Mouse (Mus musculus): ENCODE data around the gene Ror1. TPM values are rescaled to one million over a fixed set of nuclear protein-coding genes. Genes with fewer than 3 reads are reported as not detected.

Gene Ror1
- total and polyA plus RNA-seq, 3 experiments = 0.05 TPM; not detected in 2

DNA sequence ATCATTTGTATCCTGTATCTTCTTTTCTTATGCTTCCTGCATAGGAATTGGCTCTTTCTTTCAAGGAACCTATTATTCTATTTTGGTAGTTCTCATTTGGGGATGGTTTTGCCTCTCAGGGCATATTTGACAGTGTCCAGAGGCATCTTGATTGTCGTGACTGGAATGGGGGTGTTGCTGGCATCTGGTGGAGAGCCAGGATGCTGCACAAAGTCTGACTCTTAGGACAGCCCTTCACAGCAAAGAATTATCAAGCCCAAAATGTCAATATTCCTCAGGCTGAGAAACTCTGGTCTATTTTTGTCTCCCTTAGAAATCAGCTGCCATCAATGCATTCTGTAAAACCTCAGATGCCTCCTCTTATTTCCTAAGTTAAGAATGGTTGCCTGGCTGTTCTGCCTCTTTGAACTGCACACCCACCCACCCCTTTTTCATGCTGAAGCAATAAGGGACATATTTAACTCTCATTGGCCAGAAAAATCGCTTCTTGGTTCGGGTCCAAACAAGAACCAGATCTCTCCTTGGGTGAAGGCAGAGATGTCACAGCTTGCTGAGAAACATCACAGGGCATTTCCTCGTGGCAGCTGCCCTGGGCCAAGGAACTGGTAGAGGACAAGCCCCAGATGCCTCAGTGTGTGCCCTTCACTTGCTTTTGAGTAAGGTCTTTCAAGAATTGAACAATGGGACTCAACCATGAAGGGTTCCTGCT, 262.4 kb downstream of the Ror1 start:
- no peak for ATAC-seq (ENCODE audit: extremely low read depth, insufficient number of reproducible peaks, low FRiP score, poor library complexity, severe bottlenecking)
- Histone ChIP-seq H3K9me3 (replicated peaks) (peaks cover 14% of the 10 kb centered on the region), H3K36me3 (replicated peaks) (no peaks in the 10 kb centered on the region), H3K4me1 (ENCODE audit: insufficient read depth, low read depth, low read length) (no peaks in the 10 kb centered on the region), H3K27me3 (ENCODE audit: insufficient read depth, low read length) (no peaks in the 10 kb centered on the region), H3K4me3 (ENCODE audit: low read depth, low read length) (no peak overlapping the region)
- no peak for DNase-seq (ENCODE audit: low spot score)
- TF ChIP-seq CTCF (IDR thresholded peaks at IDR 0.05; ENCODE audit: low read depth, low read length) (no peak), GATA1 (IDR thresholded peaks at IDR 0.05; ENCODE audit: borderline replicate concordance, low read length) (no peak), POLR2AphosphoS5 (IDR thresholded peaks at IDR 0.05; ENCODE audit: insufficient replicate concordance, low read depth, low read length) (no peak), TAL1 (conservative IDR thresholded peaks at IDR 0.05; ENCODE audit: low read depth, low read length) (no peak), GATA2 (IDR thresholded peaks at IDR 0.05; ENCODE audit: borderline replicate concordance, low read depth, low read length) (no peak)

DNA sequence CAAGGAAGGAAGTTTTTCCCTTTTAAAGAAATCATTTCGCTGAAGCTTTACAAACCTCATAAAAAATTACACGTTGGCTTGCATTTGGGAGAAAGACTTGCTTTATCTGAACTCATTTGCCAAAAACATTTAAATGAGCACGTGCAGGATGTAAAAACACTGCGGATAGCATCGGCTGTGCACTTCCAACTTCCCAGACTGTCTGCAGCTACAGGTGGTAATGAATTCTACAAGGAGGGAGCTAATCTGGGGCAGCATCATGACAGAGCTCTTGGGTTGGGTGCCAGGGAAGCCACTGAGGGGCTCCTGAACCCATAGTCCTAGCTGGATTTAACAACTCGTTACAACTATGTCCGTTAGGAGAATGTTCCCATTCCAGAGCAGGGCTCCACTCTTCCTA, 268.1 kb downstream of the Ror1 start:
- Histone ChIP-seq H3K36me3 (replicated peaks) (no peaks in the 10 kb centered on the region), H3K4me3 (ENCODE audit: low read depth, low read length) (no peak overlapping the region), H3K4me1 (ENCODE audit: insufficient read depth, low read depth, low read length) (no peaks in the 10 kb centered on the region), H3K9me3 (replicated peaks) (peaks cover 22% of the 10 kb centered on the region), H3K27me3 (ENCODE audit: insufficient read depth, low read length) (no peaks in the 10 kb centered on the region)
- TF ChIP-seq CTCF (IDR thresholded peaks at IDR 0.05; ENCODE audit: low read depth, low read length) = no peak
- TF ChIP-seq GATA1 (IDR thresholded peaks at IDR 0.05; ENCODE audit: borderline replicate concordance, low read length) = no peak
- TF ChIP-seq POLR2AphosphoS5 (IDR thresholded peaks at IDR 0.05; ENCODE audit: insufficient replicate concordance, low read depth, low read length) = no peak
- TF ChIP-seq GATA2 (IDR thresholded peaks at IDR 0.05; ENCODE audit: borderline replicate concordance, low read depth, low read length) = no peak
- TF ChIP-seq TAL1 (conservative IDR thresholded peaks at IDR 0.05; ENCODE audit: low read depth, low read length) = no peak
- DNase-seq (ENCODE audit: low spot score) (no peak), ATAC-seq (ENCODE audit: extremely low read depth, insufficient number of reproducible peaks, low FRiP score, poor library complexity, severe bottlenecking) (no peak)

DNA sequence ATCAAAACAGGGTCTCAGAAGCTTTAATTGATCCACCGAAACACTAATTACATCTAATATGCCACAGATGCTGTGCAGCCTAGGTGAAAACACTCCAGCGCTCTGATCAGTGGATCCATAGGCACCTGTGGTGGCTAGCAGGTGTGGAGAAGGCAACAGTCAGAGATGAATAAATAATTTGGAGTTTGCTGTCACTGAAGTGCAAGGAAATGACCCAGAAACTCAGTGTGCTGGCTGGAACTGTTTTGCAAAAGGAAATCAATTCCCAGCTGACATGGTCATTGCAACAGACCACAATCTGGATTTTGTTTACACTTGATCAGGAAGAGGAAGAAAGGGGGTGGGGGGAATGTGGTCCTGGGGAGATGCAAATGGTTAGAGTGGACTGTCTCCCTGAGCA, 273.1 kb downstream of the Ror1 start:
- no peak for ATAC-seq (ENCODE audit: extremely low read depth, insufficient number of reproducible peaks, low FRiP score, poor library complexity, severe bottlenecking)
- Histone ChIP-seq H3K9me3 (replicated peaks) (peaks cover 24% of the 10 kb centered on the region), H3K4me1 (ENCODE audit: insufficient read depth, low read depth, low read length) (no peaks in the 10 kb centered on the region), H3K4me3 (ENCODE audit: low read depth, low read length) (no peak overlapping the region), H3K36me3 (replicated peaks) (no peaks in the 10 kb centered on the region), H3K27me3 (ENCODE audit: insufficient read depth, low read length) (no peaks in the 10 kb centered on the region)
- TF ChIP-seq CTCF (IDR thresholded peaks at IDR 0.05; ENCODE audit: low read depth, low read length) (no peak), GATA1 (IDR thresholded peaks at IDR 0.05; ENCODE audit: borderline replicate concordance, low read length) (no peak), TAL1 (conservative IDR thresholded peaks at IDR 0.05; ENCODE audit: low read depth, low read length) (no peak), GATA2 (IDR thresholded peaks at IDR 0.05; ENCODE audit: borderline replicate concordance, low read depth, low read length) (no peak), POLR2AphosphoS5 (IDR thresholded peaks at IDR 0.05; ENCODE audit: insufficient replicate concordance, low read depth, low read length) (no peak)
- no peak for DNase-seq (ENCODE audit: low spot score)

DNA sequence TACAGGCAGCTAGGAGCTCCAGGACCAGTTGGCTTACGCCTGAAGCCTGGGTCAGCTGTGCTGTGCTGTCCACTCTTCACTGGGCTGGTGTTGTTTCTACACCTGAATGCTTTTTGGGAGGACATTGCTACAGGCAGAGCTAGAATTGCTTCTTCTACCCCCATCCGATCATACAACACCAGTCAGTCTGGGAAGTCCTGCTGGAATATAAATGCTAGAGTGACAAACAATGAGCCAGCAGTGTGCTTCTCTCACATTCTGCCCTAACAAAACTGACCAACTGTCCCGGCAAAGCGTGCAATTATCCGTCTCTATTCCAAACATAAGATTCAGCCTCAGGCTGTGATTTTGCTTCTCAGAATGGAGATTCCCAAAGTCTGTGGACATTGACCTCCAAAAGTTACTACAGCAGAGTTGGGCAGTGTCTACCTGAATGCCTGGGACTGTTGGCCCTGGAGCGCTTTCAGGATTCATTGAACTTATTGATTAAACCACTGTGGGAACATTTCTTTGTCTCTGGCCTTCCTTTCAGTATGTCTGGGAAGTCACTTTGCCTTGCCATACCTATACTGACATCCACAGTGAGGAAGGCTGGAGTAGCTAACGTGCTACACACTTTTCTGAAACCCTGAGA, 274.1 kb downstream of the Ror1 start:
- H3K27me3 ChIP-seq (ENCODE audit: insufficient read depth, low read length) = no peaks in the 10 kb centered on the region
- no peaks in the 10 kb centered on the region for H3K4me1 ChIP-seq (ENCODE audit: insufficient read depth, low read depth, low read length)
- TF ChIP-seq GATA1 (IDR thresholded peaks at IDR 0.05; ENCODE audit: borderline replicate concordance, low read length) (no peak), GATA2 (IDR thresholded peaks at IDR 0.05; ENCODE audit: borderline replicate concordance, low read depth, low read length) (no peak), POLR2AphosphoS5 (IDR thresholded peaks at IDR 0.05; ENCODE audit: insufficient replicate concordance, low read depth, low read length) (no peak), TAL1 (conservative IDR thresholded peaks at IDR 0.05; ENCODE audit: low read depth, low read length) (no peak), CTCF (IDR thresholded peaks at IDR 0.05; ENCODE audit: low read depth, low read length) (no peak)
- no peak for ATAC-seq (ENCODE audit: extremely low read depth, insufficient number of reproducible peaks, low FRiP score, poor library complexity, severe bottlenecking)
- H3K4me3 ChIP-seq (ENCODE audit: low read depth, low read length) = no peak overlapping the region
- peaks cover 25% of the 10 kb centered on the region for H3K9me3 ChIP-seq (replicated peaks)
- H3K36me3 ChIP-seq (replicated peaks) = no peaks in the 10 kb centered on the region
- DNase-seq (ENCODE audit: low spot score) = no peak

DNA sequence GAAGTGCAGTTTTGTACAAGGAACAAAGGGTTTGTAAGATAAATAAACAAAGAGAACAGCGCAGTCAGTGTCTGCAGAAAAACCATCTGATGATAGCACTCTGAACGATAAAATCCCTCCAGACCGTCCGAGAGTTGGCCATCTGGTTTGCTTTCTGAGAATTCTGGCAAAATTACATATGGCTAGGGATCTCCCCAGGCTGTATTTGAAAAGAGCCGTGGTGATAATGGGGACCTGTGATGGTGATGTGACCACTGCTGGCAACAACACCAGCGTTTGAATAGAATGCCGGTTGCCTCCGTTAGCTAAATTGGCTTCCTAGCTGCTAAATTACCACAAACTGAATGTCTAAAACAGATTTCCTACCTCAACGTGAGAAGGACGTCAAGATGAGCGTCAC, 277.2 kb downstream of the Ror1 start:
- ATAC-seq (ENCODE audit: extremely low read depth, insufficient number of reproducible peaks, low FRiP score, poor library complexity, severe bottlenecking) (no peak), DNase-seq (ENCODE audit: low spot score) (no peak)
- H3K4me1 ChIP-seq (ENCODE audit: insufficient read depth, low read depth, low read length) = no peaks in the 10 kb centered on the region
- H3K36me3 ChIP-seq (replicated peaks) = no peaks in the 10 kb centered on the region
- no peaks in the 10 kb centered on the region for H3K27me3 ChIP-seq (ENCODE audit: insufficient read depth, low read length)
- TF ChIP-seq TAL1 (conservative IDR thresholded peaks at IDR 0.05; ENCODE audit: low read depth, low read length) (no peak), CTCF (IDR thresholded peaks at IDR 0.05; ENCODE audit: low read depth, low read length) (no peak), GATA2 (IDR thresholded peaks at IDR 0.05; ENCODE audit: borderline replicate concordance, low read depth, low read length) (no peak), GATA1 (IDR thresholded peaks at IDR 0.05; ENCODE audit: borderline replicate concordance, low read length) (no peak), POLR2AphosphoS5 (IDR thresholded peaks at IDR 0.05; ENCODE audit: insufficient replicate concordance, low read depth, low read length) (no peak)
- H3K9me3 ChIP-seq (replicated peaks) = peaks cover 31% of the 10 kb centered on the region
- H3K4me3 ChIP-seq (ENCODE audit: low read depth, low read length) = no peak overlapping the region

DNA sequence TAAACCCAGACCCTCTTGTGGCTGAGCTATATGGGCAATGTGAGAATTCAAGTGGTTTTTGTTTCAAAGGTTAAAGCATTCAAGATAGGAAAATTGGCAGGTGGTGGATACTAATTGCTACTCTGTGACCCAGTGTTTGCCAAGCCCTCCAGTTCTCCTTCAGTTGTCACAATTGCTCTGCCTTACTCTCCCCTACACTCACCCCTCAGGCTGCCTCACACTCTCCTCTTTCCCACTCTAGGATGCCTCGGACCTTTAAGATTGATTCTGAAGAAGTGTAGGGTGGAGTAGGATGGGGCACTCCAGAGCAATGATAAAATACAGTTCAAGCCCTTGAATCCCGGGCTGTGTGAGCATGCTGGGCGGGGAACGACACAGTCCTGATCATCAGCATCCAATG, 278.2 kb downstream of the Ror1 start:
- no peaks in the 10 kb centered on the region for H3K27me3 ChIP-seq (ENCODE audit: insufficient read depth, low read length)
- no peak for DNase-seq (ENCODE audit: low spot score)
- peaks cover 35% of the 10 kb centered on the region for H3K9me3 ChIP-seq (replicated peaks)
- H3K4me3 ChIP-seq (ENCODE audit: low read depth, low read length) = no peak overlapping the region
- TF ChIP-seq POLR2AphosphoS5 (IDR thresholded peaks at IDR 0.05; ENCODE audit: insufficient replicate concordance, low read depth, low read length) (no peak), GATA2 (IDR thresholded peaks at IDR 0.05; ENCODE audit: borderline replicate concordance, low read depth, low read length) (no peak), CTCF (IDR thresholded peaks at IDR 0.05; ENCODE audit: low read depth, low read length) (no peak), TAL1 (conservative IDR thresholded peaks at IDR 0.05; ENCODE audit: low read depth, low read length) (no peak), GATA1 (IDR thresholded peaks at IDR 0.05; ENCODE audit: borderline replicate concordance, low read length) (no peak)
- ATAC-seq (ENCODE audit: extremely low read depth, insufficient number of reproducible peaks, low FRiP score, poor library complexity, severe bottlenecking) = no peak
- H3K36me3 ChIP-seq (replicated peaks) = no peaks in the 10 kb centered on the region
- no peaks in the 10 kb centered on the region for H3K4me1 ChIP-seq (ENCODE audit: insufficient read depth, low read depth, low read length)
